Mouse (Mus musculus) intestine, embryonic 14.5 days (tissue): ENCODE results near the gene Jade3. TPM values are rescaled to one million over a fixed set of nuclear protein-coding genes. Genes with fewer than 3 reads are reported as not detected.
"Not testable (repeated sequence)": the region's sequence is repeated elsewhere in the genome, so short reads cannot be mapped to it uniquely, and the experiment has no call there.

ENCODE experiments used
- ATAC-seq: fragments of 200-750 bp; cut with Nextera tagmentation; replicated peaks from 2 replicates; pipeline ENCODE4 v1.8.0; 2017; ENCODE audit warnings: low read depth, moderate number of reproducible peaks, moderate TSS enrichment, moderate library complexity; ENCODE audit not compliant: low FRiP score, low TSS enrichment
- DNase-seq: peaks from one replicate; pipeline ENCODE4 v3.0.0-alpha.2; 2018; ENCODE audit warnings: low spot score
- H3K27ac ChIP-seq: fragments of 300-500 bp; sonication (generic); 2 replicates; pipeline ENCODE4 v1.5.1; 2014; ENCODE audit warnings: low read depth, mild to moderate bottlenecking, control low read depth
- H3K27me3 ChIP-seq: fragments of 300-500 bp; sonication (generic); replicated peaks from 2 replicates; pipeline ENCODE4 v1.6.1; 2014; ENCODE audit warnings: low read length, control low read depth; ENCODE audit not compliant: control insufficient read depth, insufficient read depth
- H3K36me3 ChIP-seq: fragments of 300-500 bp; sonication (generic); 2 replicates; pipeline ENCODE4 v1.6.1; 2014; ENCODE audit warnings: low read length, control low read depth; ENCODE audit not compliant: control insufficient read depth, insufficient read depth
- H3K4me1 ChIP-seq: fragments of 300-500 bp; sonication (generic); replicated peaks from 2 replicates; pipeline ENCODE4 v1.6.1; 2014; ENCODE audit warnings: low read length, control low read depth, mixed read lengths; ENCODE audit not compliant: control insufficient read depth, insufficient read depth
- H3K4me2 ChIP-seq: fragments of 300-500 bp; sonication (generic); 2 replicates; pipeline ENCODE4 v1.6.1; 2014; ENCODE audit warnings: low read length
- H3K4me3 ChIP-seq: fragments of 300-500 bp; sonication (generic); 2 replicates; pipeline ENCODE4 v1.5.1; 2014; ENCODE audit warnings: low read depth, low read length, control low read depth, mixed read lengths
- H3K9ac ChIP-seq: fragments of 300-500 bp; sonication (generic); 2 replicates; pipeline ENCODE4 v1.6.1; 2014; ENCODE audit warnings: mild to moderate bottlenecking, low read length
- H3K9me3 ChIP-seq: fragments of 300-500 bp; sonication (generic); 2 replicates; pipeline ENCODE4 v1.6.1; 2016; ENCODE audit warnings: low read length, control low read depth; ENCODE audit not compliant: control insufficient read depth
- WGBS: fragments of 180-500 bp; shearing (Covaris S2); extraction: QIAGEN DNeasy Blood & Tissue Kit; methylation state at CpG from one replicate; pipeline ENCODE4 v1.1.7; 2014; 5-methylcytosine and 5-hydroxymethylcytosine counted together
- polyA plus RNA-seq: library from polyadenylated mRNA; unstranded; fragments of >200 nt; fragmentation: Nextera tagmentation; extraction: Ambion mirVana; gene quantifications from 2 replicates; pipeline ENCODE4 v1.2.1, GENCODE M21; 2014

Jade3 gene
- polyA plus RNA-seq, result 12.3 and 13.9 TPM in 2 replicates

- Histone ChIP-seq H3K36me3 (no peaks in the 10 kb centered on the region), H3K27ac (peak within 1 kb of the TSS; percentile 71), H3K27me3 (no peaks in the 10 kb centered on the region), H3K4me2 (peak within 1 kb of the TSS; percentile 54), H3K4me1 (no peaks in the 10 kb centered on the region), H3K4me3 (peak within 1 kb of the TSS; percentile 55), H3K9ac (peak within 1 kb of the TSS; percentile 67), H3K9me3 (no peaks in the 10 kb centered on the region)
- ATAC-seq (peak; percentile 98), DNase-seq (peak; percentile 78)
- WGBS, result 5% methylated on average over 23 of the region's 67 CpGs
These were observed at the start of gene Jade3 for GRCm38 (mm10) chrX:20425140-20425838. Jade3 (plus strand) TSS chrX:20425688.

- Histone ChIP-seq H3K27ac (no peak overlapping the region), H3K36me3 (peaks cover 6% of the 10 kb centered on the region), H3K4me2 (no peak overlapping the region), H3K9me3 (no peaks in the 10 kb centered on the region), H3K4me1 (no peaks in the 10 kb centered on the region), H3K9ac (no peak overlapping the region), H3K27me3 (no peaks in the 10 kb centered on the region), H3K4me3 (no peak overlapping the region)
- DNase-seq, result no peak
- WGBS, result 84% methylated on average over 7 of the region's 7 CpGs
- no peak for ATAC-seq
These were observed 46.0 kb upstream of the Jade3 start for GRCm38 (mm10) chrX:20379347-20380014.

- no peak overlapping the region for H3K4me2 ChIP-seq
- WGBS, result 93% methylated on average over 6 of the region's 6 CpGs
These were observed 43.2 kb upstream of the Jade3 start for GRCm38 (mm10) chrX:20382260-20382659.

GRCm38 (mm10) chrX:20387006-20387405 is 38.5 kb upstream of the Jade3 start:
- H3K9me3 ChIP-seq, result no peaks in the 10 kb centered on the region
- DNase-seq, result no peak
- no peak overlapping the region for H3K4me3 ChIP-seq
- no peak for ATAC-seq
- no peaks in the 10 kb centered on the region for H3K4me1 ChIP-seq
- H3K36me3 ChIP-seq, result no peaks in the 10 kb centered on the region; the same call in 1 of the 2 replicates
- no peaks in the 10 kb centered on the region for H3K27me3 ChIP-seq
- H3K4me2 ChIP-seq, result no peak overlapping the region
- 74% methylated on average over 3 of the region's 3 CpGs for WGBS
- H3K27ac ChIP-seq, result no peak overlapping the region
- no peak overlapping the region for H3K9ac ChIP-seq

More at GRCm38 (mm10) chrX:20382260-20382659, 43.2 kb upstream of the Jade3 start:
- DNase-seq, result no peak
- H3K4me1 ChIP-seq, result no peaks in the 10 kb centered on the region
- no peak for ATAC-seq
- no peak overlapping the region for H3K9ac ChIP-seq
- H3K9me3 ChIP-seq, result no peaks in the 10 kb centered on the region
- no peaks in the 10 kb centered on the region for H3K27me3 ChIP-seq
- no peak overlapping the region for H3K27ac ChIP-seq
- peaks cover 6% of the 10 kb centered on the region for H3K36me3 ChIP-seq
- no peak overlapping the region for H3K4me3 ChIP-seq

GRCm38 (mm10) chrX:20391964-20392363 is 33.5 kb upstream of the Jade3 start:
- not testable (repeated sequence) for H3K4me3 ChIP-seq, H3K9ac ChIP-seq, H3K27ac ChIP-seq, H3K9me3 ChIP-seq, H3K4me2 ChIP-seq, ATAC-seq, H3K36me3 ChIP-seq, H3K4me1 ChIP-seq, DNase-seq, H3K27me3 ChIP-seq
- 90% methylated on average over 9 of the region's 9 CpGs for WGBS

GRCm38 (mm10) chrX:20392942-20393341 is 32.5 kb upstream of the Jade3 start:
- no peak for DNase-seq
- Histone ChIP-seq H3K36me3 (no peaks in the 10 kb centered on the region; the same call in 1 of the 2 replicates), H3K4me2 (no peak overlapping the region), H3K4me1 (no peaks in the 10 kb centered on the region), H3K9ac (no peak overlapping the region), H3K27ac (no peak overlapping the region), H3K9me3 (no peaks in the 10 kb centered on the region), H3K4me3 (no peak overlapping the region), H3K27me3 (no peaks in the 10 kb centered on the region)
- no peak for ATAC-seq
- 67% methylated on average over 3 of the region's 3 CpGs for whole genome bisulfite sequencing

- H3K4me2 ChIP-seq, result no peak overlapping the region
- H3K27me3 ChIP-seq, result no peaks in the 10 kb centered on the region
- H3K4me3 ChIP-seq, result no peak overlapping the region
- H3K9ac ChIP-seq, result no peak overlapping the region
- H3K36me3 ChIP-seq, result no peaks in the 10 kb centered on the region
- WGBS, result 84% methylated on average over 4 of the region's 4 CpGs
- no peaks in the 10 kb centered on the region for H3K4me1 ChIP-seq
- H3K9me3 ChIP-seq, result no peaks in the 10 kb centered on the region
- ATAC-seq, result no peak
- DNase-seq, result no peak
- H3K27ac ChIP-seq, result no peak overlapping the region
These were observed 21.4 kb upstream of the Jade3 start for GRCm38 (mm10) chrX:20404068-20404467.

GRCm38 (mm10) chrX:20406909-20407308 is 18.6 kb upstream of the Jade3 start:
- Histone ChIP-seq H3K9me3 (no peaks in the 10 kb centered on the region), H3K4me3 (no peak overlapping the region), H3K9ac (no peak overlapping the region), H3K4me1 (no peaks in the 10 kb centered on the region), H3K4me2 (no peak overlapping the region), H3K36me3 (no peaks in the 10 kb centered on the region), H3K27ac (no peak overlapping the region), H3K27me3 (no peaks in the 10 kb centered on the region)
- DNase-seq, result no peak
- no peak for ATAC-seq
- 84% methylated on average over 2 of the region's 2 CpGs for WGBS
